Mouse (Mus musculus): ENCODE measurements around the gene Dock9. TPM values are rescaled to one million over a fixed set of nuclear protein-coding genes. Genes with fewer than 3 reads are reported as not detected.

Gene Dock9
- total RNA-seq, 2 experiments from 2014 or later, result 14.9 to 18.2 TPM

- no peak for DNase-seq
- intact Hi-C loops (cut with DNase I), result no loop called here
Observed at GRCm38 (mm10) chr14:121666641-121667274, 130.9 kb downstream of the Dock9 start.

GRCm38 (mm10) chr14:121665693-121666273 is 131.9 kb downstream of the Dock9 start:
- intact Hi-C loops (cut with DNase I), result no loop called here
- no peak for DNase-seq

- intact Hi-C loops (cut with DNase I), result no loop called here
- no peak for DNase-seq
Observed at GRCm38 (mm10) chr14:121663913-121664312, 133.7 kb downstream of the Dock9 start.

- DNase-seq, result no peak
- intact Hi-C loops (cut with DNase I), result no loop called here
Observed at GRCm38 (mm10) chr14:121660918-121661317, 136.7 kb downstream of the Dock9 start.

GRCm38 (mm10) chr14:121660167-121660894 is 137.3 kb downstream of the Dock9 start:
- no peak for DNase-seq
- intact Hi-C loops (cut with DNase I), result no loop called here

GRCm38 (mm10) chr14:121659061-121659824 is 138.4 kb downstream of the Dock9 start:
- intact Hi-C loops (cut with DNase I), result no loop called here

GRCm38 (mm10) chr14:121658537-121658936 is 139.1 kb downstream of the Dock9 start:
- DNase-seq, result no peak
- intact Hi-C loops (cut with DNase I), result no loop called here

More at GRCm38 (mm10) chr14:121659061-121659824, 138.4 kb downstream of the Dock9 start:
- no peak for DNase-seq

GRCm38 (mm10) chr14:121657633-121658032 is 140.0 kb downstream of the Dock9 start:
- DNase-seq, result no peak
- intact Hi-C loops (cut with DNase I), result no loop called here

GRCm38 (mm10) chr14:121656912-121657311 is 140.7 kb downstream of the Dock9 start:
- intact Hi-C loops (cut with DNase I), result no loop called here
- DNase-seq, result no peak

- intact Hi-C loops (cut with DNase I), result loop anchor here (5.0 kb wide), 1 partner anchor 92 kb away; no protein-coding TSS in a partner anchor
- no peak for DNase-seq
Observed at GRCm38 (mm10) chr14:121654977-121655376, 142.7 kb downstream of the Dock9 start.

GRCm38 (mm10) chr14:121654416-121654967 is 143.1 kb downstream of the Dock9 start:
- intact Hi-C loops (cut with DNase I), result loop anchor here (5.0 kb wide), 1 partner anchor 93 kb away; no protein-coding TSS in a partner anchor
- DNase-seq, result no peak

- intact Hi-C loops (cut with DNase I), result loop anchor here (5.0 kb wide), 1 partner anchor 94 kb away; no protein-coding TSS in a partner anchor
- no peak for DNase-seq
Observed at GRCm38 (mm10) chr14:121653717-121654116, 143.9 kb downstream of the Dock9 start.

- intact Hi-C loops (cut with DNase I), result loop anchor here (5.0 kb wide), 1 partner anchor 94 kb away; no protein-coding TSS in a partner anchor
Observed at GRCm38 (mm10) chr14:121653241-121653640, 144.4 kb downstream of the Dock9 start.

GRCm38 (mm10) chr14:121648581-121649060 is 149.0 kb downstream of the Dock9 start:
- DNase-seq, result no peak
- intact Hi-C loops (cut with DNase I), result loop anchor here (5.0 kb wide), 1 partner anchor 44 kb away; no protein-coding TSS in a partner anchor

More at GRCm38 (mm10) chr14:121653241-121653640, 144.4 kb downstream of the Dock9 start:
- no peak for DNase-seq

- no peak for DNase-seq
- intact Hi-C loops (cut with DNase I), result loop anchor here (5.0 kb wide), 1 partner anchor 45 kb away; no protein-coding TSS in a partner anchor
Observed at GRCm38 (mm10) chr14:121647693-121648092, 149.9 kb downstream of the Dock9 start.

GRCm38 (mm10) chr14:121646617-121647016 is 151.0 kb downstream of the Dock9 start:
- intact Hi-C loops (cut with DNase I), result loop anchor here (5.0 kb wide), 1 partner anchor 46 kb away; no protein-coding TSS in a partner anchor
- DNase-seq, result no peak

GRCm38 (mm10) chr14:121644302-121644701 is 153.3 kb downstream of the Dock9 start:
- intact Hi-C loops (cut with DNase I), result no loop called here
- no peak for DNase-seq

- no peak for DNase-seq
- intact Hi-C loops (cut with DNase I), result no loop called here
Observed at GRCm38 (mm10) chr14:121641271-121641670, 156.4 kb downstream of the Dock9 start.

- intact Hi-C loops (cut with DNase I), result no loop called here
- peak in 1 of 2 experiments; percentile 37 for DNase-seq
Observed at GRCm38 (mm10) chr14:121636935-121637510, 160.6 kb downstream of the Dock9 start.

All from gastrocnemius, postnatal 36 days (tissue).